Mouse (Mus musculus): ENCODE data around the gene Pde8a. TPM values are rescaled to one million over a fixed set of nuclear protein-coding genes. Genes with fewer than 3 reads are reported as not detected.
A peak's percentile ranks its signal among the peaks of the same experiment; 100 is the strongest.
"Not testable (repeated sequence)": the region's sequence is repeated elsewhere in the genome, so short reads cannot be mapped to it uniquely, and the experiment has no call there.

Pde8a gene
- polyA plus RNA-seq, 1 experiment from 2014 or later, result 3.3 TPM

DNA sequence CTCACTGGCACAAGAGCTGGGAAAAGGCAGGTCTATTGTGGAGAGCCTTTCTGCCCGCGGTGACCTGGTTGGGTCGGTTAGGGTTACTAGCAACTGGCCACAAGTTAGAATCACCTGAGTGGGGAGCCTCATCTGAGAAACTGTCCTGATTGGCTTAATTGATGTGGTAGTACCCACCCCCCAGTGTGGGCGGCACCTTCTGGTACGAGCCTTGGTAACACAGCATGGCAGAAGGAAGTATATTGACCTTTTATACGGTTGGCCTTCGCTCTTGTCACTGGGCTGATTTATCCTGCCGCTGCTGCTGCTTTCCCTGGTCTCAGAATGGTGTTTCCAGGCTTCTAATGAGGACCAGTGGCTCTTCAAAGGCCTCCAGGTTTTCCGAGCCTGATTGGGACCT lies 24.2 kb upstream of the Pde8a start:
- Histone ChIP-seq H3K27ac (peak overlapping the region; percentile 50), H3K27me3 (ENCODE audit: low read depth, poor library complexity, severe bottlenecking) (no peaks in the 10 kb centered on the region), H3K36me3 (no peaks in the 10 kb centered on the region), H3K4me3 (no peak overlapping the region), H3K9me3 (replicated peaks) (0 out of 2 replicates have a peak, but pooled peaks cover 2% of the 10 kb centered on the region), H3K4me1 (peaks cover 24% of the 10 kb centered on the region)
- DNase-seq (ENCODE audit: low spot score), result peak; percentile 34
- WGBS, result 50% methylated on average over 9 of the region's 9 CpGs

DNA sequence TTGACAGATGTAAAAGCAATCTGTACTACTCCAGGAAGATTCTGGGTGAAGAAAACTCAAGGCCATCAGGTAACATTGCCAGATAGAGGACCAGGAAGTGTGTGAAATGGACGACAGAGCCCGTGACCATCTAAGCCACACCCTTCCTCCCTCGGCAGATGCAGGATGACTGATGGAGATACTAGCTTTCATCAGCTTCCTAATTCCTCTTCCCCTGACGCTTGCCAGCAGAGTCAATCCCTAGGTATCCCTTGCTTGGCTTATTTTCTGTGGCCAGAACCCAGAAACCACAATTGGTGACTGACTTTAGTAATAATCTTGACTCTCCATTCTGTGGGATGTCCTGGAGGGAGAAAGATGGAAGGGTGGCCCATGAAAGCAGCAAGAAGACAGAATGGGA lies 17.9 kb upstream of the Pde8a start:
- no peak overlapping the region for H3K27ac ChIP-seq
- H3K4me1 ChIP-seq, result peaks cover 39% of the 10 kb centered on the region
- no peak for DNase-seq (ENCODE audit: low spot score)
- H3K9me3 ChIP-seq (replicated peaks), result no peaks in the 10 kb centered on the region
- H3K4me3 ChIP-seq, result no peak overlapping the region
- no peaks in the 10 kb centered on the region for H3K36me3 ChIP-seq
- no peaks in the 10 kb centered on the region for H3K27me3 ChIP-seq (ENCODE audit: low read depth, poor library complexity, severe bottlenecking)
- 72% methylated on average over 4 of the region's 4 CpGs for WGBS

DNA sequence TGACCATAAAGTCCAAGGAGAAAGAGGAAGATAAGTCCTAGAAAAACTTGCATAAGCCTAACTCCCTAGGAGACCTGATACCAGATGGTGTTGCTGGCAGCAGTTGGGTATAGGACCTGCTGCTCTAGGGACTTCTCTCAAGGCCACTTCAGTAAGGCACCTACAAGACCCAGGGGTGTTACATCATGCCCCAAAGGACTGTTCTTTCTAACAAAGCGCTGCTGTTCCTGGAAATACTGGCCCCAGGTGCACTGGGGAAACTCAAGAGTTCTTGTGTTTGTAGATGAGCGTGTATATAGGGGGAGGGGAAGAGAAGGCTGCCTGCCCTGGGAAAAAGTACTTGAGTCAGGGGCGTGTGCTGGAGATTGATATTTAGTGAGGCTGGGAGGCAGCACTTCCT lies 16.6 kb upstream of the Pde8a start:
- Histone ChIP-seq H3K4me1 (peaks cover 30% of the 10 kb centered on the region), H3K27ac (no peak overlapping the region), H3K36me3 (no peaks in the 10 kb centered on the region), H3K27me3 (ENCODE audit: low read depth, poor library complexity, severe bottlenecking) (no peaks in the 10 kb centered on the region), H3K9me3 (replicated peaks) (no peaks in the 10 kb centered on the region), H3K4me3 (no peak overlapping the region)
- 76% methylated on average over 3 of the region's 3 CpGs for WGBS
- DNase-seq (ENCODE audit: low spot score), result no peak

DNA sequence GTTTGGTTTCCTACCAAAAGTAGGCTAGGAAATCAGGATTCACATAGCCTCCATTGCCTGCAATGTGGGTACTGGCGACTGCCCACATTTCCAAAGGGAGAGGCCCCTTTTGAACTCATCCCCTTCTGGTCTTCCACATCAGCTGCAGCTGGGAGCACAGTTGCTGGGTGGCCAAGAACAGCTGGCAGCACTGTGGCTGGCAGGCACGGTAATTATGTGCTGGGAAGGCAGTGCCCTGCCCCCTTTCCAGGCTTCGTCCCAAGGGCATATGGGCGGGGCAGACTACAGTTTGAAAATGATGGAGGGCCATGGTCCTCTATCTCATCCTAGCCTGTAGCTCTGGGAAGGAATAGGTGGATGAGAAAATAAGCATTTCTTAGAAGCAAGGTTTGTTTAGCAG lies 14.9 kb upstream of the Pde8a start:
- Histone ChIP-seq H3K27me3 (ENCODE audit: low read depth, poor library complexity, severe bottlenecking) (no peaks in the 10 kb centered on the region), H3K27ac (0 out of 2 replicates have a peak overlapping the region, but pooled peaks have one; percentile 43), H3K9me3 (replicated peaks) (no peaks in the 10 kb centered on the region), H3K4me3 (no peak overlapping the region), H3K4me1 (peaks cover 37% of the 10 kb centered on the region), H3K36me3 (no peaks in the 10 kb centered on the region)
- 30% methylated on average over 4 of the region's 4 CpGs for WGBS
- DNase-seq (ENCODE audit: low spot score), result peak; percentile 57

DNA sequence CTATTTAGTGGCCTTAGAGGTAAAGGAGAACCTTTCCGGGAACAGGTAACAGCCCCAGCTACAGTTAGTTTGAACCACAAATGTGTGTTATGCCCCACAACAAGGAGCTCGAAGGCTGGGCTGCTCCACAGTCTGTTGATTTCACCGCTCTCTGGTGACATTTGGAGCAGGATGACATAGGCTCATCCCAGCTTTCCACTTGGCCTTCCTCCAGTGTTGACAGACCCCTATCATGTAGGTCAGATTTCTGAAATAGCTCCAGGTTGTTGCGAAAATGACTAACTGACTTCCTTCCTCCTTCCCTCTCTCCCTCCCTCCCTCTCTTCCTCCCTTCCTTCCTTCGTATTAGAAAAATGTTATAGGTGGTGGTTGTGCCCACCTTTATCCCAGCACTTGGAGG lies 14.3 kb upstream of the Pde8a start:
- Histone ChIP-seq H3K36me3 (no peaks in the 10 kb centered on the region), H3K4me3 (no peak overlapping the region), H3K27me3 (ENCODE audit: low read depth, poor library complexity, severe bottlenecking) (no peaks in the 10 kb centered on the region), H3K4me1 (peaks cover 39% of the 10 kb centered on the region), H3K27ac (0 out of 2 replicates have a peak overlapping the region, but pooled peaks have one; percentile 43), H3K9me3 (replicated peaks) (no peaks in the 10 kb centered on the region)
- WGBS, result 69% methylated on average over 5 of the region's 5 CpGs
- no peak for DNase-seq (ENCODE audit: low spot score)

DNA sequence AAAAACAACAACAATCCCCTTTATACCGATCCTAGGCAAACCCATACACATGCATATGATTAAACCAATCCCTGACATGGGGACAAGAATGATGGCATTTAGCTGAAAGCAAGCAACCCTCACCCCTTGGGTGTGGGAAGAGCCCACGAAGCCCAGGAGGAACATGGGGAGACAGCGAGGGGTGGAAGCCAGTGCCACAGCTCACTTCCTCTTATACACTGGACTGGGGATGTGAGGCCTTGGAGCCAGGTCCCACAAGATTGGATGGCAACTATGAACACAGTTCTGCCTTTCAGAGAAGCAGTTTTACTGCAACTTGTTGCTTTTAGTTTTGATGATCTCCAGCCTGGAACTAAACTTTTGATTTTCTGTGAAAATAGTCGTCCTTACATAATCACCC lies 13.6 kb upstream of the Pde8a start:
- Histone ChIP-seq H3K27ac (no peak overlapping the region), H3K4me1 (peaks cover 39% of the 10 kb centered on the region), H3K36me3 (no peaks in the 10 kb centered on the region), H3K9me3 (replicated peaks) (no peaks in the 10 kb centered on the region), H3K27me3 (ENCODE audit: low read depth, poor library complexity, severe bottlenecking) (no peaks in the 10 kb centered on the region), H3K4me3 (no peak overlapping the region)
- no peak for DNase-seq (ENCODE audit: low spot score)
- WGBS, result 66% methylated on average over 4 of the region's 4 CpGs

DNA sequence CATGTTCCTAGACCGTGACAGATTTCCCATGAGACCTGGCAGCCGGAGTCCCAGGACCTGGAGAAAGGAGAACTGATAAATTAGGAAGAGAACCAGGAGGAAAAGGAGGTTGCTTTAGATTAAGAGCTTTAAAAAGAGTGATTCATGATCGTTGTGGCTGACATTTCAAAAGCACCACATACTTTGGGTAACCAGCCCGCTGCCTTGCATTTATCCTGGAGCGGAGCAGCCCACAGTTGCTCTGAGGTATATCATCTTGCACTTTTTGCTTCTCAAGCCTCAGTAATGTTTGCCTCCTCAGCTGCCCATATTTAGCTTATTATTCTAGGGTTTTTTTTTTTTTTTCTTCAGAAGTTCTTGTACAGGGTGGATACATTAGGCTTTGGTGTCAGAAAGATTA lies 11.0 kb upstream of the Pde8a start:
- peaks cover 32% of the 10 kb centered on the region for H3K4me1 ChIP-seq
- H3K27ac ChIP-seq, result no peak overlapping the region
- 54% methylated on average over 5 of the region's 5 CpGs for WGBS
- no peak for DNase-seq (ENCODE audit: low spot score)
- H3K27me3 ChIP-seq (ENCODE audit: low read depth, poor library complexity, severe bottlenecking), result no peaks in the 10 kb centered on the region
- H3K9me3 ChIP-seq (replicated peaks), result no peaks in the 10 kb centered on the region
- H3K36me3 ChIP-seq, result no peaks in the 10 kb centered on the region
- H3K4me3 ChIP-seq, result no peak overlapping the region

DNA sequence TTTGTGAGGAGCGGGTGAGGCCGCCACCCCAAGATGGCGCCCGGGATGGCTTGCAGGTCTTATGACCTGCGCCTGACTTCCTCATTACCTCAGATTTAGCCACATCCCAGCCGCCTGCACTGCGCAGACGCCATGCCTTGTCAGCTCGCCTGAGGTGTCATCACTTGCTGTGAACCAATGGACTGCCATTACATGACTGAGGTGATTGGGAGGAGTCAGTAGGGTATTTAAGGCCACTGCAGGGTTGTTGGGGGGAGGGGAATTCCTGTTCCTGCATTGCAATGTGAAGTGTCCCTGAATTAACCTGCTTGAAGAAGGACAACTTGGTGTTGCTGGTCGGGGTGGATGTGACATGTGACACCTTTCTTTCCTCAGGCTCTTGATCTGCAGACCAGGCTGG lies 9.8 kb upstream of the Pde8a start:
- H3K4me1 ChIP-seq, result peaks cover 20% of the 10 kb centered on the region
- H3K36me3 ChIP-seq; H3K9me3 ChIP-seq (replicated peaks); H3K27ac ChIP-seq; H3K4me3 ChIP-seq; DNase-seq (ENCODE audit: low spot score); H3K27me3 ChIP-seq (ENCODE audit: low read depth, poor library complexity, severe bottlenecking): not testable (repeated sequence)
- 86% methylated on average over 10 of the region's 10 CpGs for WGBS

DNA sequence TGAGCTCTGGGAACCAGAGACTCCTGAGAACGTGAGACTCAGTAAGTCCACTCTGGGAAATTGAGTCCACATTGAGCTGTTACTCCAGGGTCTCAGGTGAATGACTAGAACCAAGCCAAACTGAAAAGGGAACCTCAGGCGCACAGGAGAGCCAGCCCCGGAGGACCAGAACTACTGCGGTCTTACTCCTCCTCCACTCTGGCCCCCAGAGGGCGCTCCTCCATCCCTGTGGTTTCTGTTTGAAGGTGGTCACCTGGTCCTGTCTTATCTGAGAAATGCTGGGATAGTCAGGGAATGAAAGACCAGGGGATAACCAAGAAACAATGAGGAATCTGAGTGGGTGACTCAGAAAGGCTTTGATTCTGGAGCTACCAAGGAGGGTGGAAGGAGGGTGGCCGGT lies 4.5 kb upstream of the Pde8a start:
- H3K4me3 ChIP-seq, result no peak overlapping the region
- no peaks in the 10 kb centered on the region for H3K36me3 ChIP-seq
- DNase-seq (ENCODE audit: low spot score), result peak; percentile 76
- H3K27ac ChIP-seq, result no peak overlapping the region
- peaks cover 34% of the 10 kb centered on the region for H3K4me1 ChIP-seq
- H3K9me3 ChIP-seq (replicated peaks), result no peaks in the 10 kb centered on the region
- WGBS, result 13% methylated on average over 6 of the region's 6 CpGs
- peaks cover 52% of the 10 kb centered on the region for H3K27me3 ChIP-seq (ENCODE audit: low read depth, poor library complexity, severe bottlenecking)

DNA sequence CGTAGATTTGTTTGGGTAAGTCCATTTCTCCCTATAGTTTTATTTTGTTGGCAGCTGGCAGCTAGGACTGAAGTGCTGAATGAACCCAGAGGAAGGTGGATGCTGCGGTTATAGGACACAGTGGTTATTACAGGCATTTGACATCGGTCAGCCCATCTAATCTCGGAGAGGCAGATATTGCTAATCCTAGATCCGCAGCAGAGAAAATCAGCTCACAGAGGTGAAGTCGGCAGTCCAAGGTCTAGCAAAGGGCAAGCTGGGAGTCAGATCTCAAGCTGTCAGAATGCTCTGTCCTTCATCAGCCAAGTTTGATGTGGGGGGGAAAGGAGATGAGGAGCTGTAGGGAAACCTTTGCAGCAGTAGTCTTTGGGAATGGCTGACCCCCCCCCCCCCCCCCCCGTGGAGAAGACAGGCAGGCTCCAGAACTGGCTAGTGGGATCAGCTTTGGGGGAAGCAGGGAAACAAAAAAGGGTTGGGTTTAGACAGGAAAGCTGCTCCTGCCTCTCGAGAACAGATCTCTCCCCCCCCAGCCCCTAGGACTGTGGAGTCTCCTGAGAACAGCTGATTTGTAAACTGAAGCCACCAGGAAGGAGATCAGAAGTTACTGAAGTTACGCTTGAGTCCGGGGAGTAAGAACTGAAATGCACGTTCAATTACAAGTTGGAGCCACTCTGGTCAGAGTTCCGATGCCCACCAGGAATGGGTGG lies 3.3 kb upstream of the Pde8a start:
- Histone ChIP-seq H3K27ac (no peak overlapping the region), H3K36me3 (no peaks in the 10 kb centered on the region), H3K4me1 (peaks cover 40% of the 10 kb centered on the region), H3K9me3 (replicated peaks) (no peaks in the 10 kb centered on the region), H3K4me3 (no peak overlapping the region), H3K27me3 (ENCODE audit: low read depth, poor library complexity, severe bottlenecking) (peaks cover 64% of the 10 kb centered on the region)
- 48% methylated on average over 12 of the region's 12 CpGs for WGBS
- no peak for DNase-seq (ENCODE audit: low spot score)

DNA sequence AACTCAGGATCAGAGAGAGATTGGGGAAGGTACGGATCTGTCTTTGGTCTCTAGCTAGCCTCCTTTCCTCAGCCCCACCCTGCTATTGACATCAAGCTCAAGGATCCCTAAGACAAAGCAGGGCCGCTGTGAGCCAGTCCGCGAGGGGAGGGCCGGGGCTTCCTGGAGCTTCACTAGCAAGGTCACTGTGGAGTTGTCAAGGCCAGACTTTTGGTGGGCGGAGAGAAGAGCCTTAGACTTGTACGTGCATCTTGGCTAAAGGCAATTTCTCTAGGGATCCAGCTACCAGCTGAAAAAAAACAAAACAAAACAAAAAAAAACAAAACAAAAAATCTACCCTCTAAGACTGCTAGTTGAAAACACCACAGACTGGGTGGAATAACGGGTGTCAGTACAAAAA lies 1.6 kb upstream of the Pde8a start:
- Histone ChIP-seq H3K36me3 (no peaks in the 10 kb centered on the region), H3K9me3 (replicated peaks) (no peaks in the 10 kb centered on the region), H3K27ac (no peak overlapping the region), H3K4me3 (peak overlapping the region; percentile 55), H3K27me3 (ENCODE audit: low read depth, poor library complexity, severe bottlenecking) (peaks cover 80% of the 10 kb centered on the region), H3K4me1 (peaks cover 40% of the 10 kb centered on the region)
- 4% methylated on average over 8 of the region's 8 CpGs for WGBS
- peak; percentile 51 for DNase-seq (ENCODE audit: low spot score)

DNA sequence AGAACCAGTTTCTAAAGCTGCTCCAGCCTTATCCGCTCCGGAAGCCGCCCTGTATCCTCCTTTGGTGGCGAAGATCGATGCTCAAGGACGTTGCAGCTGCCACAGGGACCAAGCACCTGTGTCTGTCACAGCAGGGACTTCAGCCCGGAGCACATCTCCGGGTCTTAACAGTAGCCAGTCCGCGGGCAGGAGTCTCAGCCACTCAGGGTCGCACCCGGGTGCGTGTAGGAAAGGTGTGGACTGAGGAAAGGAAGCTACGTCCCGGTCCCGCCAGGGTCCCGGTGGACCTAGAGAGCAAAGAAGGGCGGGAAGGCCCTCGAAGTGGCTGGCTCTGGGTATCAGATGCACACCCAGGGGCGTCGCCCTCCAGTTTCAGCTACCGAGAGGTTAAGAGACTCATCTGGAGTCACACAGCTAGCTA lies 1.1 kb upstream of the Pde8a start:
- Histone ChIP-seq H3K36me3 (no peaks in the 10 kb centered on the region), H3K27ac (peak overlapping the region; percentile 80), H3K27me3 (ENCODE audit: low read depth, poor library complexity, severe bottlenecking) (peaks cover 84% of the 10 kb centered on the region), H3K4me1 (peaks cover 40% of the 10 kb centered on the region), H3K9me3 (replicated peaks) (no peaks in the 10 kb centered on the region), H3K4me3 (peak overlapping the region; percentile 55)
- DNase-seq (ENCODE audit: low spot score), result peak; percentile 84
- WGBS, result under 1% methylated on average over 22 of the region's 22 CpGs

DNA sequence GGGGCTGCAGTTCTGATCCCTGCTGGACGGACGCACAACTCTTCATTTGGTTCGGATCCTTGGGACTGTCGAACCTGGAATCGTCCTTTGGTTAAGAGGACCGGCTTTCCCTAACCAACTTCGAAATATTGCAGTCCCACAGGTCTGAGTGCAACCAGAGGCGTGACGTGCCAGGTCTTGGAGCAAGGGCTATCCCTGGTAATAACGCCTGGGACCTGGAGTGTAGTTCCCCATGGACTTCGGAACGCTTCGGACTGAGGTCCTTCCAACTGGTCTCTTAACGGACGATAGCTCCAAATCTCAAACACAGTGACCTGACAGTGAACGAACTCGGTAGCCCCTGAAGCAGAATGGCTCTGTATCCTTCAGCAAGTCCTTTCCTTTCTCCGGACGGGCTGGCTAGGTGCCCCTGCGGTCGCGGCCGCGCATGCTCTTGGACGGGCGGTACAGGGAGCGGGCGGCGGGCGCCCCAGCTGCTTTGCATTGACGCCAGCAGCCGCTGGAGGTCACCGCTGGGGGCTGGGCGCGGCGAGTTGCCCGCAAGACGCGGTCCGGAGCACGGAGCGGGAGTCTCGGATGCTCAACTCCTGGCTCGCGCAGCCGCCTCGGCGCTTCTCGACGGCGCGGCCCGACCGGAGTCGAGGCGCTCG lies 574 bp upstream of the Pde8a start:
- H3K4me1 ChIP-seq, result peaks cover 40% of the 10 kb centered on the region
- H3K27me3 ChIP-seq (ENCODE audit: low read depth, poor library complexity, severe bottlenecking), result peaks cover 85% of the 10 kb centered on the region
- no peaks in the 10 kb centered on the region for H3K36me3 ChIP-seq
- WGBS, result under 1% methylated on average over 57 of the region's 57 CpGs
- H3K4me3 ChIP-seq, result peak overlapping the region; percentile 55
- no peaks in the 10 kb centered on the region for H3K9me3 ChIP-seq (replicated peaks)
- DNase-seq (ENCODE audit: low spot score), result peak; percentile 96
- H3K27ac ChIP-seq, result peak overlapping the region; percentile 80

Data from limb, embryonic 10.5 days (tissue).